Mouse (Mus musculus): Measurements from ENCODE around the gene Vmn2r50.
"Not testable (repeated sequence)": the region's sequence is repeated elsewhere in the genome, so short reads cannot be mapped to it uniquely, and the experiment has no call there.

Gene Vmn2r50

DNA sequence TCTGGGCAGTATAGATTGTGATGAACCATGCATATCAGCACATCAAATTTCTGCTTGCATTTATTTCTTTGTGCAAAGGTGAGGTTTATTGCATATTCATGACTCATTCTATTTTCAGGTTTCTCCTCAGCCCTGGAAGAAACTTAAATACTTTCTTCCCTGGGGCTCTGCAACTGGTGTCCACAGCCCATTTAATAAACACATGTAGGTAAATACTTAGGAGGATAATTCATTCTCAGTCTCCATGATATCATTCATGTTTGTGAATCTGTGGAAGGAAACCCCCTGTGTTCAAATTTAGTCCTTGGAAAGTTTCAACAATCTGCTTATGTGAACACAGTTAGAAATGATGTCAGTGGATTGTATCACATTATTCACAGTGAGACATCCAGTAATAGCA is at the start of gene Vmn2r50:
TSS of gene Vmn2r50 (minus strand) at position 101 of the 400 bp plus-strand sequence.
- not testable (repeated sequence) for DNase-seq

- DNase-seq, result not testable (repeated sequence)
Measured at GRCm38 (mm10) chr7:9992157-9992556, 60.9 kb downstream of the Vmn2r50 start, which contains the start of gene Vmn2r49. Gene Vmn2r49 (minus strand): TSS chr7:9992257.
